In the genomic region with DNA sequence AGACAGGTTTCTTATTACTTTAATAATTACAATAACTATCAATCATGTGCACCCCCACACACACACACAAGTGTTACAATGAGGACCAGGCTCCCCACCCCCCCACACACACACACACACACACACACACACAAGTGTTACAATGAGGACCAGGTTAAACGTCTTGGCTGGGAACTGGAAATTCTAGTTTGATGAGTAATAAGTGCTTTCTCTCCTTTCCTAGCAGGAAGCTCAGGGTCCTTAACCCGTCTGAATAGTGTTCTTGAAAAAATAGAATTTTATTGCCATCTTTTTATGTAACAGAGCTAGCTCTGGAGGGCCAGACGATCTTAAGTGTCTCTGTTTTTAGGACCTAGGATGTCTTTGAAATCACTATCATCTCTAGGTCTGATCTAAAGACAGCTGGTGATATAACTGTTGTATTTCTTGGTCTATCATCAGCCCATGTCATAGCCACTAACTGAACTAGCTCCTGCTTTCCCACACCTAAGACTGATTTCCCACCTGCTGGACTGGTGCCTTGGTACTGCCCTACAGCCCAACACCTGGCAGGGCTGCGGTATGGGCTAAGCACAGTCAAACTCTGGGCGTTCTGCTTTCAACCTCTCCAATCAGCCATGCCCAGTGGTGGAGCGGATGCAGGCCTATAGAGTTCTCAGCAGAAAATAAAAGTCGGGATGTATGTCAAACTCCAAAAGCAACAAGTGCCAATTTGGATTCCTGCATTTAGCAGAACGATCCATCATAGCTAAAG, we compare ENCODE assay signal across 31 mouse cellular contexts. TPM values are rescaled to one million over a fixed set of nuclear protein-coding genes. Genes with fewer than 3 reads are reported as not detected.
A peak's percentile ranks its signal among the peaks of the same experiment; 100 is the strongest.
DNase-seq lines count a peak whose midpoint lies in the region; ATAC-seq and TF ChIP-seq lines count a peak whose summit lies in the region.
"Had no signal": no experiment of that assay in that cellular context is flagged by ENCODE, and none has a peak within 500 bp of the region (broad histone marks: within the 10 kb centered on the region; RNA-seq: fewer than 3 reads in every experiment).

No protein-coding gene starts in this region.

- H3K36me3 ChIP-seq in kidney, postnatal 0 days (ENCODE audit: insufficient read depth, low read length): no peaks in the 10 kb centered on the region
- no peaks in the 10 kb centered on the region for H3K36me3 ChIP-seq in lung, embryonic 16.5 days (ENCODE audit: control insufficient read depth, insufficient read depth, low read length)
- H3K36me3 ChIP-seq: forebrain, embryonic 10.5 days; heart, embryonic 12.5 days; heart, embryonic 15.5 days; hindbrain, embryonic 10.5 days; hindbrain, embryonic 13.5 days had no signal

- no peaks in the 10 kb centered on the region for H3K9me3 ChIP-seq in kidney, postnatal 0 days (replicated peaks; ENCODE audit: low read length)
- H3K9me3 ChIP-seq in lung, embryonic 16.5 days (ENCODE audit: control insufficient read depth, low read length): no peaks in the 10 kb centered on the region
- H3K9me3 ChIP-seq: forebrain, embryonic 10.5 days; forebrain, embryonic 13.5 days; heart, embryonic 12.5 days; heart, embryonic 15.5 days; hindbrain, embryonic 10.5 days; hindbrain, embryonic 13.5 days had no signal

- no peak overlapping the region for H3K9ac ChIP-seq in kidney, postnatal 0 days (ENCODE audit: low read depth, low read length)
- no peak overlapping the region for H3K9ac ChIP-seq in lung, embryonic 16.5 days (ENCODE audit: low read length)
- H3K9ac ChIP-seq: forebrain, embryonic 13.5 days; forebrain, postnatal 0 days; heart, embryonic 12.5 days; heart, embryonic 15.5 days; hindbrain, embryonic 13.5 days had no signal

- 78% methylated on average over 8 of the region's 8 CpGs for WGBS in kidney, postnatal 0 days
- 62% methylated on average over 8 of the region's 8 CpGs for WGBS in lung, embryonic 16.5 days

- no peak for TF ChIP-seq CTCF in kidney, postnatal 0 days (IDR thresholded peaks at IDR 0.05; ENCODE audit: low read depth)

- H3K4me3 ChIP-seq in kidney, postnatal 0 days (replicated peaks; ENCODE audit: low read depth, low read length): no peak overlapping the region
- H3K4me3 ChIP-seq in lung, embryonic 16.5 days (ENCODE audit: low read length): no peak overlapping the region
- H3K4me3 ChIP-seq: forebrain, embryonic 10.5 days; forebrain, embryonic 13.5 days; heart, embryonic 12.5 days; heart, embryonic 15.5 days; hindbrain, embryonic 10.5 days; hindbrain, embryonic 13.5 days had no signal

- H3K27ac ChIP-seq in kidney, postnatal 0 days: no peak overlapping the region
- H3K27ac ChIP-seq in lung, embryonic 16.5 days (ENCODE audit: low read length): peak overlapping the region; percentile 41; the same call in 1 of the 2 replicates
- H3K27ac ChIP-seq: forebrain, embryonic 10.5 days; forebrain, embryonic 13.5 days; heart, embryonic 15.5 days; hindbrain, embryonic 10.5 days; hindbrain, embryonic 13.5 days had no signal

- H3K4me1 ChIP-seq in kidney, postnatal 0 days (replicated peaks; ENCODE audit: insufficient read depth, low read length): no peaks in the 10 kb centered on the region
- peaks cover 5% of the 10 kb centered on the region; the same call in 1 of the 2 replicates for H3K4me1 ChIP-seq in lung, embryonic 16.5 days (replicated peaks; ENCODE audit: control insufficient read depth, insufficient read depth, low read length)
- H3K4me1 ChIP-seq: forebrain, embryonic 10.5 days; forebrain, embryonic 13.5 days; heart, embryonic 12.5 days; heart, embryonic 15.5 days; hindbrain, embryonic 10.5 days; hindbrain, embryonic 13.5 days had no signal

- DNase-seq in kidney, postnatal 0 days (ENCODE audit: low spot score): peak; percentile 5
- no peak for DNase-seq in kidney, postnatal 10 days
- no peak for DNase-seq in lung, postnatal 10 days
- DNase-seq in lung, postnatal 25 days (ENCODE audit: low spot score): peak; percentile 23
- DNase-seq in cerebellum, adult 9-10 months: no peak
- DNase-seq: adrenal gland, adult 8-10 months; adrenal gland, postnatal 25 days; cerebellum, adult 11-12 months; cerebellum, adult 8-10 months; cerebellum, postnatal 14 days; forebrain, postnatal 0 days; gastrocnemius, postnatal 25 days; heart, adult 18-20 months; heart, postnatal 10 days; heart, postnatal 36 days had no signal

- no peaks in the 10 kb centered on the region for H3K27me3 ChIP-seq in kidney, postnatal 0 days (ENCODE audit: insufficient read depth, low read length)
- H3K27me3 ChIP-seq in lung, embryonic 16.5 days (ENCODE audit: control insufficient read depth, insufficient read depth, low read depth, low read length): no peaks in the 10 kb centered on the region
- H3K27me3 ChIP-seq: forebrain, embryonic 13.5 days; heart, embryonic 12.5 days; heart, embryonic 15.5 days; hindbrain, embryonic 13.5 days had no signal

- H3K4me2 ChIP-seq in kidney, postnatal 0 days (ENCODE audit: low read length): no peak overlapping the region
- H3K4me2 ChIP-seq in lung, embryonic 16.5 days (ENCODE audit: low read depth, low read length): no peak overlapping the region
- H3K4me2 ChIP-seq: forebrain, embryonic 13.5 days; heart, embryonic 12.5 days; heart, embryonic 15.5 days; hindbrain, embryonic 13.5 days had no signal

- ATAC-seq in kidney, postnatal 0 days (replicated peaks; ENCODE audit: low FRiP score, low read depth): no peak
- ATAC-seq in lung, embryonic 16.5 days (ENCODE audit: low read depth): peak; percentile 78
- ATAC-seq in frontal cortex, adult (ENCODE audit: low TSS enrichment): no peak
- ATAC-seq: activated CD4-positive, CD25-positive, alpha-beta regulatory T cell, adult 4 months; CD4-positive, CD25-positive, alpha-beta regulatory T cell, adult 4 months; forebrain, embryonic 13.5 days; forebrain, postnatal 0 days; hindbrain, embryonic 16.5 days had no signal

RNA-seq across cellular contexts. Expression of a gene that starts 35.7 kb away (rescaled TPM):
- polyA plus RNA-seq in kidney, postnatal 0 days (2015; fragmentation: Nextera tagmentation; extraction: Ambion mirVana): 55.7 and 58.1 TPM in 2 replicates
- 58.4 and 61.9 TPM in 2 replicates for polyA plus RNA-seq in lung, embryonic 16.5 days (2015; fragmentation: Nextera tagmentation; extraction: Ambion mirVana)

RNA-seq across cellular contexts. Expression of a gene that starts 59.4 kb away (rescaled TPM):
- not detected in 2 replicates for polyA plus RNA-seq in kidney, postnatal 0 days (2015; fragmentation: Nextera tagmentation; extraction: Ambion mirVana)
- polyA plus RNA-seq in lung, embryonic 16.5 days (2015; fragmentation: Nextera tagmentation; extraction: Ambion mirVana): not detected in 2 replicates
- polyA plus RNA-seq: activated CD4-positive, CD25-positive, alpha-beta regulatory T cell, adult 4 months; brain, embryonic 14.5 days; C2C12; CD4-positive, CD25-positive, alpha-beta regulatory T cell, adult 4 months; embryonic facial prominence, embryonic 11.5 days; embryonic facial prominence, embryonic 14.5 days; forebrain, embryonic 10.5 days; forebrain, embryonic 13.5 days; forebrain, postnatal 0 days; gonadal fat pad, adult 2 months; heart, embryonic 12.5 days; heart, embryonic 15.5 days; hindbrain, embryonic 10.5 days; hindbrain, embryonic 13.5 days; hindbrain, embryonic 16.5 days had no signal

Comparison
In these comparisons a context has a peak if more than half of its experiments do, and no peak if none do; other contexts are left out.
1. DNase-seq: peak in kidney, postnatal 0 days (single experiment) and lung, postnatal 25 days (single experiment); none in kidney, postnatal 10 days (single experiment), lung, postnatal 10 days (single experiment) and cerebellum, adult 9-10 months (single experiment).